Mouse (Mus musculus): ENCODE results near the gene Kdm5b. TPM values are rescaled to one million over a fixed set of nuclear protein-coding genes. Genes with fewer than 3 reads are reported as not detected.

Kdm5b gene
- polyA plus RNA-seq, 1 experiment from 2014 or later = 12.6 TPM

- Histone ChIP-seq H3K4me1 (replicated peaks; ENCODE audit: control insufficient read depth, insufficient read depth, low read length) (no peaks in the 10 kb centered on the region), H3K9me3 (ENCODE audit: control insufficient read depth) (no peaks in the 10 kb centered on the region), H3K4me2 (replicated peaks; ENCODE audit: low read depth) (no peak overlapping the region), H3K27me3 (replicated peaks; ENCODE audit: control insufficient read depth, insufficient read depth, low read length) (peaks cover 20% of the 10 kb centered on the region), H3K36me3 (ENCODE audit: control insufficient read depth, insufficient read depth) (no peaks in the 10 kb centered on the region), H3K27ac (ENCODE audit: low read depth, low read length) (no peak overlapping the region), H3K4me3 (ENCODE audit: low read depth, low read length) (no peak overlapping the region), H3K9ac (ENCODE audit: low read depth, low read length) (no peak overlapping the region)
- TF ChIP-seq CTCF (IDR thresholded peaks at IDR 0.05; ENCODE audit: low read depth) = peak; percentile 46
- ATAC-seq = no peak
- 37% methylated on average over 3 of the region's 3 CpGs for WGBS
These were observed 81.5 kb downstream of the Kdm5b start for GRCm38 (mm10) chr1:134641507-134641906.

GRCm38 (mm10) chr1:134643702-134644101 lies 83.7 kb downstream of the Kdm5b start:
- Histone ChIP-seq H3K4me2 (replicated peaks; ENCODE audit: low read depth) (no peak overlapping the region), H3K9me3 (ENCODE audit: control insufficient read depth) (no peaks in the 10 kb centered on the region), H3K36me3 (ENCODE audit: control insufficient read depth, insufficient read depth) (no peaks in the 10 kb centered on the region), H3K4me3 (ENCODE audit: low read depth, low read length) (no peak overlapping the region), H3K4me1 (replicated peaks; ENCODE audit: control insufficient read depth, insufficient read depth, low read length) (no peaks in the 10 kb centered on the region; the same call in 1 of the 2 replicates), H3K27me3 (replicated peaks; ENCODE audit: control insufficient read depth, insufficient read depth, low read length) (peaks cover 42% of the 10 kb centered on the region), H3K27ac (ENCODE audit: low read depth, low read length) (no peak overlapping the region), H3K9ac (ENCODE audit: low read depth, low read length) (no peak overlapping the region)
- TF ChIP-seq CTCF (IDR thresholded peaks at IDR 0.05; ENCODE audit: low read depth) = no peak
- WGBS = 56% methylated on average over 6 of the region's 6 CpGs
- no peak for ATAC-seq

- ATAC-seq = no peak
- H3K36me3 ChIP-seq (ENCODE audit: control insufficient read depth, insufficient read depth) = no peaks in the 10 kb centered on the region
- 18% methylated on average over 16 of the region's 16 CpGs for WGBS
- H3K4me3 ChIP-seq (ENCODE audit: low read depth, low read length) = peak overlapping the region; percentile 54
- peaks cover 49% of the 10 kb centered on the region for H3K27me3 ChIP-seq (replicated peaks; ENCODE audit: control insufficient read depth, insufficient read depth, low read length)
- no peaks in the 10 kb centered on the region; the same call in 1 of the 2 replicates for H3K4me1 ChIP-seq (replicated peaks; ENCODE audit: control insufficient read depth, insufficient read depth, low read length)
- no peak overlapping the region for H3K27ac ChIP-seq (ENCODE audit: low read depth, low read length)
- peak overlapping the region; percentile 86 for H3K4me2 ChIP-seq (replicated peaks; ENCODE audit: low read depth)
- no peaks in the 10 kb centered on the region for H3K9me3 ChIP-seq (ENCODE audit: control insufficient read depth)
- TF ChIP-seq CTCF (IDR thresholded peaks at IDR 0.05; ENCODE audit: low read depth) = no peak
- H3K9ac ChIP-seq (ENCODE audit: low read depth, low read length) = no peak overlapping the region
These were observed 85.6 kb downstream of the Kdm5b start for GRCm38 (mm10) chr1:134645408-134646200.

GRCm38 (mm10) chr1:134646261-134646962 lies 86.4 kb downstream of the Kdm5b start, which contains the start of gene Syt2:
Syt2 (plus strand) TSS chr1:134646677.
- H3K9me3 ChIP-seq (ENCODE audit: control insufficient read depth) = no peaks in the 10 kb centered on the region
- no peaks in the 10 kb centered on the region; the same call in 1 of the 2 replicates for H3K4me1 ChIP-seq (replicated peaks; ENCODE audit: control insufficient read depth, insufficient read depth, low read length)
- WGBS = 1% methylated on average over 41 of the region's 63 CpGs
- no peak for TF ChIP-seq CTCF (IDR thresholded peaks at IDR 0.05; ENCODE audit: low read depth)
- peak within 1 kb of the TSS; percentile 40 for H3K9ac ChIP-seq (ENCODE audit: low read depth, low read length)
- no peak for ATAC-seq
- peaks cover 49% of the 10 kb centered on the region for H3K27me3 ChIP-seq (replicated peaks; ENCODE audit: control insufficient read depth, insufficient read depth, low read length)
- H3K36me3 ChIP-seq (ENCODE audit: control insufficient read depth, insufficient read depth) = no peaks in the 10 kb centered on the region
- H3K4me3 ChIP-seq (ENCODE audit: low read depth, low read length) = peak within 1 kb of the TSS; percentile 54
- peak within 1 kb of the TSS; percentile 86 for H3K4me2 ChIP-seq (replicated peaks; ENCODE audit: low read depth)
- no peak within 1 kb of the TSS for H3K27ac ChIP-seq (ENCODE audit: low read depth, low read length)

- WGBS = under 1% methylated on average over 28 of the region's 28 CpGs
- H3K4me2 ChIP-seq (replicated peaks; ENCODE audit: low read depth) = peak overlapping the region; percentile 86
- H3K4me1 ChIP-seq (replicated peaks; ENCODE audit: control insufficient read depth, insufficient read depth, low read length) = no peaks in the 10 kb centered on the region; the same call in 1 of the 2 replicates
- peaks cover 49% of the 10 kb centered on the region for H3K27me3 ChIP-seq (replicated peaks; ENCODE audit: control insufficient read depth, insufficient read depth, low read length)
- H3K9ac ChIP-seq (ENCODE audit: low read depth, low read length) = peak overlapping the region; percentile 40
- H3K36me3 ChIP-seq (ENCODE audit: control insufficient read depth, insufficient read depth) = no peaks in the 10 kb centered on the region
- no peak for TF ChIP-seq CTCF (IDR thresholded peaks at IDR 0.05; ENCODE audit: low read depth)
- H3K4me3 ChIP-seq (ENCODE audit: low read depth, low read length) = peak overlapping the region; percentile 54
- H3K27ac ChIP-seq (ENCODE audit: low read depth, low read length) = no peak overlapping the region
- H3K9me3 ChIP-seq (ENCODE audit: control insufficient read depth) = no peaks in the 10 kb centered on the region
- no peak for ATAC-seq
These were observed 87.0 kb downstream of the Kdm5b start for GRCm38 (mm10) chr1:134646963-134647282.

- H3K9me3 ChIP-seq (ENCODE audit: control insufficient read depth) = no peaks in the 10 kb centered on the region
- H3K4me2 ChIP-seq (replicated peaks; ENCODE audit: low read depth) = peak overlapping the region; percentile 86; the same call in 1 of the 2 replicates
- TF ChIP-seq CTCF (IDR thresholded peaks at IDR 0.05; ENCODE audit: low read depth) = no peak
- 44% methylated on average over 7 of the region's 7 CpGs for WGBS
- H3K27ac ChIP-seq (ENCODE audit: low read depth, low read length) = no peak overlapping the region
- H3K9ac ChIP-seq (ENCODE audit: low read depth, low read length) = no peak overlapping the region
- ATAC-seq = no peak
- H3K4me3 ChIP-seq (ENCODE audit: low read depth, low read length) = peak overlapping the region; percentile 54; the same call in 1 of the 2 replicates
- H3K4me1 ChIP-seq (replicated peaks; ENCODE audit: control insufficient read depth, insufficient read depth, low read length) = no peaks in the 10 kb centered on the region; the same call in 1 of the 2 replicates
- no peaks in the 10 kb centered on the region for H3K36me3 ChIP-seq (ENCODE audit: control insufficient read depth, insufficient read depth)
- H3K27me3 ChIP-seq (replicated peaks; ENCODE audit: control insufficient read depth, insufficient read depth, low read length) = peaks cover 49% of the 10 kb centered on the region
These were observed 87.6 kb downstream of the Kdm5b start for GRCm38 (mm10) chr1:134647591-134647990.
